Mouse (Mus musculus) heart, adult 2 months (tissue): Measurements from ENCODE around the gene Slc26a1.

Experiments
- CTCF ChIP-seq: fragments of 200-600 bp; IDR thresholded peaks from 2 replicates; pipeline ENCODE4 v1.8.1; 2022; ENCODE audit warnings: antibody characterized with exemption, mild to moderate bottlenecking, moderate library complexity
- EP300 ChIP-seq: fragments of 200-500 bp; IDR thresholded peaks from 2 replicates; pipeline ENCODE4 v1.6.1; 2011; ENCODE audit warnings: low read depth, low read length, control low read depth; ENCODE audit not compliant: insufficient read depth

GRCm38 (mm10) chr5:108708419-108708818 lies 33.0 kb upstream of the Slc26a1 start:
- TF ChIP-seq EP300: no peak
- TF ChIP-seq CTCF: no peak
